Mouse (Mus musculus): Measurements from ENCODE around the gene Olfr1507.

GRCm38 (mm10) chr14:52451138-52451537 is 44.4 kb downstream of the Olfr1507 start:
- no peak for TF ChIP-seq CHD2 (IDR thresholded peaks at IDR 0.05; ENCODE audit: low read depth, low read length)
- TF ChIP-seq ZC3H11A (IDR thresholded peaks at IDR 0.05; ENCODE audit: borderline replicate concordance, low read depth, low read length), result no peak

Data from ES-E14 (cell line).